Mouse (Mus musculus) neural tube, embryonic 15.5 days (tissue): ENCODE data around the gene Tpst2. TPM values are rescaled to one million over a fixed set of nuclear protein-coding genes. Genes with fewer than 3 reads are reported as not detected.
"Not testable (repeated sequence)": the region's sequence is repeated elsewhere in the genome, so short reads cannot be mapped to it uniquely, and the experiment has no call there.

Experiments used
- ATAC-seq: fragments of 200-750 bp; cut with Nextera tagmentation; 2 replicates; pipeline ENCODE4 v1.8.0; 2017; ENCODE audit warnings: mild to moderate bottlenecking, moderate TSS enrichment, moderate library complexity; ENCODE audit not compliant: low FRiP score
- H3K27ac ChIP-seq: fragments of 300-500 bp; sonication (generic); replicated peaks from 2 replicates; pipeline ENCODE4 v1.5.1; 2015; ENCODE audit warnings: mild to moderate bottlenecking, inconsistent platforms
- H3K27me3 ChIP-seq: fragments of 300-500 bp; sonication (generic); replicated peaks from 2 replicates; pipeline ENCODE4 v1.6.1; 2015; ENCODE audit warnings: inconsistent platforms
- H3K36me3 ChIP-seq: fragments of 300-500 bp; sonication (generic); 2 replicates; pipeline ENCODE4 v1.6.1; 2015; ENCODE audit warnings: inconsistent platforms
- H3K4me1 ChIP-seq: fragments of 300-500 bp; sonication (generic); 2 replicates; pipeline ENCODE4 v1.6.1; 2015; ENCODE audit warnings: inconsistent platforms
- H3K4me2 ChIP-seq: fragments of 300-500 bp; sonication (generic); 2 replicates; pipeline ENCODE4 v1.6.1; 2015; ENCODE audit warnings: inconsistent platforms, mild to moderate bottlenecking, moderate library complexity
- H3K4me3 ChIP-seq: fragments of 300-500 bp; sonication (generic); replicated peaks from 2 replicates; pipeline ENCODE4 v1.5.1; 2015; ENCODE audit warnings: mild to moderate bottlenecking, inconsistent platforms
- H3K9ac ChIP-seq: fragments of 300-500 bp; sonication (generic); replicated peaks from 2 replicates; pipeline ENCODE4 v1.6.1; 2015; ENCODE audit warnings: mild to moderate bottlenecking, inconsistent platforms
- H3K9me3 ChIP-seq: fragments of 300-500 bp; sonication (generic); replicated peaks from 2 replicates; pipeline ENCODE4 v1.6.1; 2016; ENCODE audit warnings: inconsistent platforms
- WGBS: fragments of 180-500 bp; shearing (Covaris S2); methylation state at CpG from one replicate; pipeline ENCODE4 v1.1.7; 2015; ENCODE audit warnings: mixed read lengths; 5-methylcytosine and 5-hydroxymethylcytosine counted together
- polyA plus RNA-seq: library from polyadenylated mRNA; unstranded; fragments of >200 nt; fragmentation: Nextera tagmentation; extraction: Ambion mirVana; gene quantifications from 2 replicates; pipeline ENCODE4 v1.2.1, GENCODE M21; 2015

Tpst2 gene
- polyA plus RNA-seq, 1 experiment from 2014 or later: 31.4 TPM

- ATAC-seq: no peak
- no peak overlapping the region for H3K27ac ChIP-seq
- WGBS: 89% methylated on average over 5 of the region's 5 CpGs
Observed at GRCm38 (mm10) chr5:112302310-112302709, 25.8 kb downstream of the Tpst2 start.

GRCm38 (mm10) chr5:112305842-112306241 is 29.4 kb downstream of the Tpst2 start:
- WGBS: 67% methylated on average over 5 of the region's 5 CpGs
- Histone ChIP-seq H3K4me2 (no peak overlapping the region), H3K9me3 (no peaks in the 10 kb centered on the region), H3K27ac (no peak overlapping the region), H3K4me1 (peaks cover 5% of the 10 kb centered on the region; the same call in 1 of the 2 replicates), H3K4me3 (no peak overlapping the region), H3K36me3 (peaks cover 33% of the 10 kb centered on the region), H3K9ac (no peak overlapping the region), H3K27me3 (no peaks in the 10 kb centered on the region)
- ATAC-seq: no peak

More at GRCm38 (mm10) chr5:112302310-112302709, 25.8 kb downstream of the Tpst2 start:
- Histone ChIP-seq H3K27me3 (no peaks in the 10 kb centered on the region), H3K9me3 (no peaks in the 10 kb centered on the region), H3K9ac (no peak overlapping the region), H3K4me1 (peaks cover 10% of the 10 kb centered on the region; the same call in 1 of the 2 replicates), H3K4me2 (no peak overlapping the region), H3K36me3 (0 out of 2 replicates have a peak, but pooled peaks cover under 1% of the 10 kb centered on the region), H3K4me3 (no peak overlapping the region)

GRCm38 (mm10) chr5:112313222-112313885 is 36.9 kb downstream of the Tpst2 start:
- Histone ChIP-seq H3K4me2 (no peak overlapping the region), H3K9me3 (no peaks in the 10 kb centered on the region), H3K4me3 (no peak overlapping the region), H3K27ac (no peak overlapping the region), H3K27me3 (no peaks in the 10 kb centered on the region), H3K36me3 (peaks cover 44% of the 10 kb centered on the region), H3K4me1 (no peaks in the 10 kb centered on the region; the same call in 1 of the 2 replicates), H3K9ac (no peak overlapping the region)
- WGBS: 65% methylated on average over 11 of the region's 11 CpGs
- no peak for ATAC-seq

GRCm38 (mm10) chr5:112316468-112316867 is 40.0 kb downstream of the Tpst2 start:
- H3K27ac ChIP-seq: no peak overlapping the region
- H3K9ac ChIP-seq: no peak overlapping the region
- no peak overlapping the region for H3K4me3 ChIP-seq
- H3K4me1 ChIP-seq: no peaks in the 10 kb centered on the region; the same call in 1 of the 2 replicates
- no peak for ATAC-seq
- 82% methylated on average over 5 of the region's 5 CpGs for WGBS
- peaks cover 15% of the 10 kb centered on the region for H3K36me3 ChIP-seq
- H3K4me2 ChIP-seq: no peak overlapping the region
- H3K27me3 ChIP-seq: 0 out of 2 replicates have a peak, but pooled peaks cover 3% of the 10 kb centered on the region
- no peaks in the 10 kb centered on the region for H3K9me3 ChIP-seq

GRCm38 (mm10) chr5:112317328-112317727 is 40.8 kb downstream of the Tpst2 start:
- 58% methylated on average over 5 of the region's 5 CpGs for WGBS
- Histone ChIP-seq H3K27ac (no peak overlapping the region), H3K4me1 (no peaks in the 10 kb centered on the region; the same call in 1 of the 2 replicates), H3K4me2 (no peak overlapping the region), H3K4me3 (no peak overlapping the region), H3K9me3 (no peaks in the 10 kb centered on the region), H3K36me3 (peaks cover 15% of the 10 kb centered on the region), H3K9ac (no peak overlapping the region), H3K27me3 (0 out of 2 replicates have a peak, but pooled peaks cover 5% of the 10 kb centered on the region)
- ATAC-seq: no peak

GRCm38 (mm10) chr5:112319343-112319742 is 42.9 kb downstream of the Tpst2 start:
- peaks cover 10% of the 10 kb centered on the region for H3K36me3 ChIP-seq
- H3K27ac ChIP-seq, H3K4me1 ChIP-seq, H3K27me3 ChIP-seq, ATAC-seq, H3K4me2 ChIP-seq, H3K9ac ChIP-seq, H3K4me3 ChIP-seq, H3K9me3 ChIP-seq: not testable (repeated sequence)
- WGBS: 66% methylated on average over 2 of the region's 2 CpGs

- no peak for ATAC-seq
- no peak overlapping the region for H3K4me3 ChIP-seq
- H3K4me2 ChIP-seq: no peak overlapping the region
- no peak overlapping the region for H3K9ac ChIP-seq
- 84% methylated on average over 5 of the region's 5 CpGs for WGBS
- no peak overlapping the region for H3K27ac ChIP-seq
- H3K27me3 ChIP-seq: 0 out of 2 replicates have a peak, but pooled peaks cover 5% of the 10 kb centered on the region
- peaks cover 2% of the 10 kb centered on the region for H3K36me3 ChIP-seq
- peaks cover 8% of the 10 kb centered on the region for H3K4me1 ChIP-seq
- no peaks in the 10 kb centered on the region for H3K9me3 ChIP-seq
Observed at GRCm38 (mm10) chr5:112320379-112320778, 43.9 kb downstream of the Tpst2 start.

GRCm38 (mm10) chr5:112320936-112321335 is 44.4 kb downstream of the Tpst2 start:
- H3K4me2 ChIP-seq: no peak overlapping the region
- no peak overlapping the region for H3K27ac ChIP-seq
- H3K9me3 ChIP-seq: no peaks in the 10 kb centered on the region
- ATAC-seq: no peak
- no peaks in the 10 kb centered on the region for H3K36me3 ChIP-seq
- H3K4me3 ChIP-seq: no peak overlapping the region
- H3K27me3 ChIP-seq: 0 out of 2 replicates have a peak, but pooled peaks cover 5% of the 10 kb centered on the region
- H3K9ac ChIP-seq: no peak overlapping the region
- peaks cover 12% of the 10 kb centered on the region for H3K4me1 ChIP-seq
- WGBS: 79% methylated on average over 6 of the region's 6 CpGs

- Histone ChIP-seq H3K9me3 (no peaks in the 10 kb centered on the region), H3K4me3 (no peak overlapping the region), H3K27me3 (0 out of 2 replicates have a peak, but pooled peaks cover 5% of the 10 kb centered on the region), H3K36me3 (no peaks in the 10 kb centered on the region), H3K4me1 (peaks cover 12% of the 10 kb centered on the region), H3K4me2 (no peak overlapping the region), H3K27ac (no peak overlapping the region), H3K9ac (no peak overlapping the region)
- 80% methylated on average over 4 of the region's 4 CpGs for WGBS
- no peak for ATAC-seq
Observed at GRCm38 (mm10) chr5:112321376-112321775, 44.9 kb downstream of the Tpst2 start.

GRCm38 (mm10) chr5:112323246-112323645 is 46.8 kb downstream of the Tpst2 start:
- H3K27ac ChIP-seq: no peak overlapping the region
- ATAC-seq: no peak
- H3K4me3 ChIP-seq: no peak overlapping the region
- no peaks in the 10 kb centered on the region for H3K9me3 ChIP-seq
- H3K4me2 ChIP-seq: no peak overlapping the region
- WGBS: 88% methylated on average over 6 of the region's 6 CpGs
- H3K9ac ChIP-seq: no peak overlapping the region
- H3K36me3 ChIP-seq: 0 out of 2 replicates have a peak, but pooled peaks cover 2% of the 10 kb centered on the region
- 0 out of 2 replicates have a peak, but pooled peaks cover 5% of the 10 kb centered on the region for H3K27me3 ChIP-seq
- peaks cover 29% of the 10 kb centered on the region for H3K4me1 ChIP-seq

GRCm38 (mm10) chr5:112324637-112325545 is 48.4 kb downstream of the Tpst2 start:
- 0 out of 2 replicates have a peak, but pooled peaks cover 5% of the 10 kb centered on the region for H3K27me3 ChIP-seq
- H3K4me1 ChIP-seq: peaks cover 30% of the 10 kb centered on the region
- no peak overlapping the region; the same call in 1 of the 2 replicates for H3K9ac ChIP-seq
- H3K36me3 ChIP-seq: peaks cover 17% of the 10 kb centered on the region
- peak overlapping the region; percentile 100; the same call in 1 of the 2 replicates for H3K4me3 ChIP-seq
- H3K9me3 ChIP-seq: no peaks in the 10 kb centered on the region
- H3K4me2 ChIP-seq: peak overlapping the region; percentile 80
- H3K27ac ChIP-seq: peak overlapping the region; percentile 90; the same call in 1 of the 2 replicates
- 25% methylated on average over 24 of the region's 24 CpGs for WGBS
- no peak for ATAC-seq
